Mouse (Mus musculus): Measurements from ENCODE around the gene Utrn.

GRCm38 (mm10) chr10:12853196-12853620 is 16.0 kb downstream of the Utrn start:
- no peak for TF ChIP-seq CTCF (IDR thresholded peaks at IDR 0.05; ENCODE audit: borderline replicate concordance, insufficient read depth, low read length)
- TF ChIP-seq POLR2A (IDR thresholded peaks at IDR 0.05; ENCODE audit: low read depth, low read length) = no peak
